Mouse (Mus musculus): ENCODE measurements around the gene Olfr503. TPM values are rescaled to one million over a fixed set of nuclear protein-coding genes. Genes with fewer than 3 reads are reported as not detected.
"Not testable (repeated sequence)": the region's sequence is repeated elsewhere in the genome, so short reads cannot be mapped to it uniquely, and the experiment has no call there.

Olfr503 gene
- not detected in 2 replicates for polyA plus RNA-seq (2012; rRNA removed)

DNA sequence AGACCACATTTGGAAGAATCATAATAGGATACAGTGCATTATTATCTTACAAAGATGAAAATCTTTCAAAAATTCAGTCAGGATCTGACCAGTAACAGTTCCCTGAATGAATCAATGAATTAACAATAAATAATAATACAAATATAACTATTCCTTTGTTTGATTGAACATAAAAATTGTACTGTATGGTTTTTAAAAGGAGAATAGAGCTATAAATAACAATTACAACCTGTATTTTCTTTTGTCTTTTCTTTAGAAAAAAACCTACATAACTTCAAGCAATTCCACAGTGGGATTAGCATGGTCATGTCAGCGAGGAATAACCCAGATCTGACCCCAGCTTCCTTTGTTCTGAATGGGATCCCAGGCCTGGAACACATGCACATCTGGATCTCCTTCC is at the start of gene Olfr503:
Gene Olfr503, plus strand, starts transcription at position 301 of the 400 bp plus-strand sequence.
- not testable (repeated sequence) for H3K27ac ChIP-seq (ENCODE audit: insufficient read depth, low read depth, low read length); H3K4me3 ChIP-seq (ENCODE audit: insufficient read depth, low read depth, low read length); H3K36me3 ChIP-seq (ENCODE audit: control insufficient read depth, insufficient read depth, low read length); DNase-seq; H3K4me1 ChIP-seq (ENCODE audit: control insufficient read depth, insufficient read depth, low read length); H3K27me3 ChIP-seq (replicated peaks; ENCODE audit: control insufficient read depth, insufficient read depth, low read length)
- 41% methylated on average over 1 of the region's 1 CpGs for WGBS

DNA sequence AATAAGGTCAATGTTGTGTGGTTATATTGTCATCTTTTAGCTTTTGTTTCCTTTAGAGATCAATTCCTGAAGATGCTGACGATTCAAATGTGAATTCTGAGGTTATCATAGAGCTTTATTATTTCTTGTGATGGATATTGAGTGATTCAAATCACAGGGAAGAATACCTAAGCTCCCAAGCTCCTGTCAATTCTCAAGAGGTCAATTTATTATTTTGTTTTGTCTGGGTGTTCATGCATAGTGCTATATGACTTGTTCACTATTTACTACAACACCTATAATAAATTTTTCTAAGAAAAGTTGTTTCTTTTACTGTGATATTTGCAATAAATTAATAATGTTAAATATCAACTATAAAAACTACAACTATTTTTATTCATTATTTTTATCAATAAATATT is 19.4 kb upstream of the Olfr503 start, which contains the start of gene Olfr502:
Gene Olfr502, minus strand, starts transcription at position 101 of the 400 bp plus-strand sequence.
- Histone ChIP-seq H3K27me3 (replicated peaks; ENCODE audit: control insufficient read depth, insufficient read depth, low read length) (no peaks in the 10 kb centered on the region; the same call in 1 of the 2 replicates), H3K4me3 (ENCODE audit: insufficient read depth, low read depth, low read length) (no peak within 1 kb of the TSS), H3K4me1 (ENCODE audit: control insufficient read depth, insufficient read depth, low read length) (no peaks in the 10 kb centered on the region), H3K36me3 (ENCODE audit: control insufficient read depth, insufficient read depth, low read length) (no peaks in the 10 kb centered on the region), H3K27ac (ENCODE audit: insufficient read depth, low read depth, low read length) (no peak within 1 kb of the TSS)
- 68% methylated on average over 1 of the region's 1 CpGs for WGBS
- no peak for TF ChIP-seq CTCF (conservative IDR thresholded peaks at IDR 0.05; ENCODE audit: insufficient read depth, insufficient read length, low read depth, low read length)
- no peak for TF ChIP-seq POLR2A (IDR thresholded peaks at IDR 0.05; ENCODE audit: low read depth, low read length)
- DNase-seq = no peak

- Histone ChIP-seq H3K27ac (ENCODE audit: insufficient read depth, low read depth, low read length) (no peak overlapping the region), H3K36me3 (ENCODE audit: control insufficient read depth, insufficient read depth, low read length) (no peaks in the 10 kb centered on the region), H3K4me3 (ENCODE audit: insufficient read depth, low read depth, low read length) (no peak overlapping the region), H3K4me1 (ENCODE audit: control insufficient read depth, insufficient read depth, low read length) (no peaks in the 10 kb centered on the region), H3K27me3 (replicated peaks; ENCODE audit: control insufficient read depth, insufficient read depth, low read length) (no peaks in the 10 kb centered on the region)
- DNase-seq = no peak
- 83% methylated on average over 13 of the region's 13 CpGs for WGBS
- no peak for TF ChIP-seq POLR2A (IDR thresholded peaks at IDR 0.05; ENCODE audit: low read depth, low read length)
- no peak for TF ChIP-seq CTCF (conservative IDR thresholded peaks at IDR 0.05; ENCODE audit: insufficient read depth, insufficient read length, low read depth, low read length)
Observed at GRCm38 (mm10) chr7:108542416-108542815, 1.9 kb upstream of the Olfr503 start.

DNA sequence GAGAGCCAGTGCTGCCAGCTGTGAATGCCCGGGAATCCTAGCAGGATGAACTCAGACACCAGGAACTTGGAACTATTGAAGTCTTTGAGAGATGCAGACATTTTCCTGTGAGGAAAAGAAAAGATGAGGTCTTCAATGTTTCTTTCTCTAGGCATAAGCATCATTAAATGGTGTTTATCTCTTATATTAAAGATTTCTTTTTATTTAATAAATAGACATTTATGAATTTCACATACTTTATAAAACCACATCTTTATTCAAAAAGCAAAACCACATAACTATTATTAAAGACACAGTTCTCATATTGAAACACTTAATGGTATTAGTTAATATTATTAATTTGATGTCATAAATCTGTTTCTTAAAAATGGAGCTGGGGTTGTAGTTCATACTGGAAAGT is 21.4 kb downstream of the Olfr503 start, which contains the start of gene Olfr504:
Gene Olfr504, minus strand, starts transcription at position 101 of the 400 bp plus-strand sequence.
- no peaks in the 10 kb centered on the region for H3K36me3 ChIP-seq (ENCODE audit: control insufficient read depth, insufficient read depth, low read length)
- no peak within 1 kb of the TSS for H3K4me3 ChIP-seq (ENCODE audit: insufficient read depth, low read depth, low read length)
- TF ChIP-seq POLR2A (IDR thresholded peaks at IDR 0.05; ENCODE audit: low read depth, low read length) (no peak), CTCF (conservative IDR thresholded peaks at IDR 0.05; ENCODE audit: insufficient read depth, insufficient read length, low read depth, low read length) (no peak)
- H3K27ac ChIP-seq (ENCODE audit: insufficient read depth, low read depth, low read length) = no peak within 1 kb of the TSS
- H3K27me3 ChIP-seq (replicated peaks; ENCODE audit: control insufficient read depth, insufficient read depth, low read length) = no peaks in the 10 kb centered on the region
- WGBS = 69% methylated on average over 1 of the region's 1 CpGs
- no peaks in the 10 kb centered on the region for H3K4me1 ChIP-seq (ENCODE audit: control insufficient read depth, insufficient read depth, low read length)
- no peak for DNase-seq

- Histone ChIP-seq H3K4me1 (ENCODE audit: control insufficient read depth, insufficient read depth, low read length) (no peaks in the 10 kb centered on the region), H3K27me3 (replicated peaks; ENCODE audit: control insufficient read depth, insufficient read depth, low read length) (no peaks in the 10 kb centered on the region), H3K4me3 (ENCODE audit: insufficient read depth, low read depth, low read length) (no peak overlapping the region), H3K36me3 (ENCODE audit: control insufficient read depth, insufficient read depth, low read length) (no peaks in the 10 kb centered on the region), H3K27ac (ENCODE audit: insufficient read depth, low read depth, low read length) (no peak overlapping the region)
- 78% methylated on average over 1 of the region's 1 CpGs for WGBS
- no peak for TF ChIP-seq CTCF (conservative IDR thresholded peaks at IDR 0.05; ENCODE audit: insufficient read depth, insufficient read length, low read depth, low read length)
- no peak for TF ChIP-seq POLR2A (IDR thresholded peaks at IDR 0.05; ENCODE audit: low read depth, low read length)
- no peak for DNase-seq
Observed at GRCm38 (mm10) chr7:108589797-108590196, 45.5 kb downstream of the Olfr503 start.

Other genes starting within 250 kb of the Olfr503 start
- not detected in 2 replicates for gene Olfr491, start 231.1 kb upstream of the Olfr503 start, polyA plus RNA-seq (2012; rRNA removed)
- gene Olfr492, start 220.9 kb upstream of the Olfr503 start, polyA plus RNA-seq (2012; rRNA removed) = not detected in 2 replicates
- gene Olfr493, start 197.5 kb upstream of the Olfr503 start, polyA plus RNA-seq (2012; rRNA removed) = not detected in 2 replicates
- gene Olfr494, start 179.2 kb upstream of the Olfr503 start, polyA plus RNA-seq (2012; rRNA removed) = not detected in 2 replicates
- gene Olfr495, start 151.4 kb upstream of the Olfr503 start, polyA plus RNA-seq (2012; rRNA removed) = not detected in 2 replicates
- gene Olfr497, start 124.1 kb upstream of the Olfr503 start, polyA plus RNA-seq (2012; rRNA removed) = not detected in 2 replicates
- not detected in 2 replicates for gene Olfr498, start 79.2 kb upstream of the Olfr503 start, polyA plus RNA-seq (2012; rRNA removed)
- not detected in 2 replicates for gene Olfr502, start 19.5 kb upstream of the Olfr503 start, polyA plus RNA-seq (2012; rRNA removed)
- not detected in 2 replicates for gene Olfr504, start 21.3 kb downstream of the Olfr503 start, polyA plus RNA-seq (2012; rRNA removed)
- gene Olfr506, start 66.3 kb downstream of the Olfr503 start, polyA plus RNA-seq (2012; rRNA removed) = not detected in 2 replicates
- not detected in 2 replicates for gene Olfr507, start 77.3 kb downstream of the Olfr503 start, polyA plus RNA-seq (2012; rRNA removed)
- not detected in 2 replicates for gene Olfr508, start 85.5 kb downstream of the Olfr503 start, polyA plus RNA-seq (2012; rRNA removed)
- gene Olfr509, start 107.4 kb downstream of the Olfr503 start, polyA plus RNA-seq (2012; rRNA removed) = not detected in 2 replicates
- gene Olfr510, start 121.9 kb downstream of the Olfr503 start, polyA plus RNA-seq (2012; rRNA removed) = not detected in 2 replicates
- gene Olfr512, start 168.8 kb downstream of the Olfr503 start, polyA plus RNA-seq (2012; rRNA removed) = not detected in 2 replicates
- not detected in 2 replicates for gene Olfr513, start 206.4 kb downstream of the Olfr503 start, polyA plus RNA-seq (2012; rRNA removed)